ENCODE assay signal across 8 mouse cellular contexts in genomic region chr7:141950104-141951013, GRCm38 (mm10). TPM values are rescaled to one million over a fixed set of nuclear protein-coding genes. Genes with fewer than 3 reads are reported as not detected.
A peak's percentile ranks its signal among the peaks of the same experiment; 100 is the strongest.
DNase-seq lines count a peak whose midpoint lies in the region; ATAC-seq and TF ChIP-seq lines count a peak whose summit lies in the region.

No protein-coding gene starts in this region.

- H3K36me3 ChIP-seq in G1E (replicated peaks): no peaks in the 10 kb centered on the region
- H3K36me3 ChIP-seq in liver, embryonic 12.5 days: no peaks in the 10 kb centered on the region

- peak overlapping the region; percentile 62 for H3K4me2 ChIP-seq in liver, embryonic 12.5 days

- WGBS in liver, embryonic 12.5 days (ENCODE audit: insufficient replicate concordance): 3% methylated on average over 48 of the region's 84 CpGs

- no peak overlapping the region for H3K27ac ChIP-seq in liver, embryonic 12.5 days

- no peak for TF ChIP-seq CTCF in G1E (IDR thresholded peaks at IDR 0.05; ENCODE audit: low read depth, low read length)

- H3K4me3 ChIP-seq in G1E (ENCODE audit: low read depth, low read length): 0 out of 2 replicates have a peak overlapping the region, but pooled peaks have one; percentile 9
- H3K4me3 ChIP-seq in liver, embryonic 12.5 days: peak overlapping the region; percentile 42

- peak; percentile 92 for DNase-seq in heart, adult 11 months
- no peak for DNase-seq in heart, adult 9 months (ENCODE audit: low spot score in 2 of 2)
- no peak for DNase-seq in G1E (ENCODE audit: low spot score)
- peak; percentile 61 for DNase-seq in embryo, embryonic 10 days (ENCODE audit: low spot score)
- peak; percentile 13 for DNase-seq in heart, postnatal 4 days
- peak; percentile 51 for DNase-seq in retina, postnatal 7 days (ENCODE audit: low read depth, low spot score)

- peaks cover 3% of the 10 kb centered on the region for H3K27me3 ChIP-seq in G1E (ENCODE audit: insufficient read depth, low read length)
- peaks cover 94% of the 10 kb centered on the region for H3K27me3 ChIP-seq in liver, embryonic 12.5 days (replicated peaks)

- no peak overlapping the region for H3K9ac ChIP-seq in liver, embryonic 12.5 days

- H3K4me1 ChIP-seq in G1E (ENCODE audit: insufficient read depth, low read depth, low read length): no peaks in the 10 kb centered on the region
- H3K4me1 ChIP-seq in liver, embryonic 12.5 days: peaks cover 6% of the 10 kb centered on the region; the same call in 1 of the 2 replicates

- ATAC-seq in G1E (ENCODE audit: extremely low read depth, insufficient number of reproducible peaks, low FRiP score, poor library complexity, severe bottlenecking): no peak
- ATAC-seq in liver, embryonic 12.5 days: peak; percentile 11; the same call in 1 of the 2 replicates
- no peak for ATAC-seq in activated CD4-positive, CD25-positive, alpha-beta regulatory T cell, adult 4 months

- peaks cover 15% of the 10 kb centered on the region for H3K9me3 ChIP-seq in G1E (replicated peaks)
- no peaks in the 10 kb centered on the region for H3K9me3 ChIP-seq in liver, embryonic 12.5 days (replicated peaks)

RNA-seq across cellular contexts. Expression of gene Brsk2, which starts 0.8 kb away (rescaled TPM):
- total RNA-seq in G1E (2014; fragmentation: Nextera tagmentation) (not detected in 2 replicates), G1E (2017) (0.05 TPM in 1 of 2 replicates, not detected in the other)
- not detected in 2 replicates for polyA plus RNA-seq in G1E (2012)
- total RNA-seq in heart, postnatal 4 days (2021): under 1 TPM; 0.19 to 0.32 TPM
- polyA plus RNA-seq in liver, embryonic 12.5 days (2016; fragmentation: Nextera tagmentation; extraction: Ambion mirVana): 0.23 and 0.33 TPM in 2 replicates
- polyA plus RNA-seq in activated CD4-positive, CD25-positive, alpha-beta regulatory T cell, adult 4 months (2017; shearing (Covaris generic)): under 1 TPM; 0.21 to 0.45 TPM

RNA-seq across cellular contexts. Expression of gene Tollip, which starts 32.1 kb away (rescaled TPM):
- total RNA-seq in G1E (2014; fragmentation: Nextera tagmentation): 49.4 and 55.5 TPM in 2 replicates
- total RNA-seq in G1E (2017): 51.9 and 52.6 TPM in 2 replicates
- polyA plus RNA-seq in G1E (2012): 53.6 and 62.7 TPM in 2 replicates
- 10 to 100 TPM; 47.0 to 48.3 TPM for total RNA-seq in heart, postnatal 4 days (2021)
- 30.9 and 31.0 TPM in 2 replicates for polyA plus RNA-seq in liver, embryonic 12.5 days (2016; fragmentation: Nextera tagmentation; extraction: Ambion mirVana)
- 10 to 100 TPM; 22.4 to 23.8 TPM for polyA plus RNA-seq in activated CD4-positive, CD25-positive, alpha-beta regulatory T cell, adult 4 months (2017; shearing (Covaris generic))

Comparison
In these comparisons a context has a peak if more than half of its experiments do, and no peak if none do; other contexts are left out.
1. DNase-seq: peak in heart, adult 11 months (single experiment), embryo, embryonic 10 days (single experiment), heart, postnatal 4 days (single experiment) and retina, postnatal 7 days (single experiment); none in heart, adult 9 months (0 of 2) and G1E (single experiment).